In the genomic region with DNA sequence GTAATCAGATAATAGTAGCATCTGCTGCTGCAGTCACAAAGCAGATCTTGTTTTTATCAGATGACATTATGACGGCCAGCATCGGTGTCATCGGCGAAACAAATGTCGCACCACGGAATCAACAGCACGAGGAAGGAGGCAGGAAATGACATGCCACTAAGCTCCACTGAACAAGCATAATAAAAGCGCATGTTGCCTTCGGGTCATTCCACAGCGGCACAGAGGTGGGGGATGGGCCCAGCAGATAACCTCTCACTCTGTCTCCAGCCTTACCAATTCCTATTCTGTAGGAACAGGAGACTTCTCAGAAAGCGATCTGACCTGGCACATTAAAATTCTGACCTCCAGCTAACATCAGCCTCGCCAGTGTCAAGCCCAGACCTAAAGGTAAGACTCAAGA, we compare ENCODE assay signal across 13 mouse cellular contexts.
DNase-seq lines count a peak whose midpoint lies in the region; ATAC-seq and TF ChIP-seq lines count a peak whose summit lies in the region.
"Had no signal": no experiment of that assay in that cellular context is flagged by ENCODE, and none has a peak within 500 bp of the region (broad histone marks: within the 10 kb centered on the region; RNA-seq: fewer than 3 reads in every experiment).

No protein-coding gene starts in this region.

- no peaks in the 10 kb centered on the region for H3K27me3 ChIP-seq in lung, embryonic 14.5 days (ENCODE audit: insufficient read depth, low read length)
- H3K27me3 ChIP-seq in hindbrain, embryonic 15.5 days: no peaks in the 10 kb centered on the region
- H3K27me3 ChIP-seq in heart, embryonic 12.5 days (replicated peaks): no peaks in the 10 kb centered on the region
- H3K27me3 ChIP-seq: heart, embryonic 13.5 days had no signal

- H3K4me3 ChIP-seq in lung, embryonic 14.5 days (ENCODE audit: low read depth, low read length): no peak overlapping the region
- H3K4me3 ChIP-seq in hindbrain, embryonic 15.5 days: no peak overlapping the region
- H3K4me3 ChIP-seq in heart, embryonic 12.5 days: no peak overlapping the region
- H3K4me3 ChIP-seq: heart, embryonic 13.5 days had no signal

- no peak for ATAC-seq in lung, embryonic 14.5 days (ENCODE audit: insufficient read depth)
- 0 out of 2 replicates have a peak, but pooled peaks have one; percentile 56 for ATAC-seq in hindbrain, embryonic 15.5 days (ENCODE audit: low FRiP score, low read depth)
- no peak for ATAC-seq in heart, embryonic 12.5 days (ENCODE audit: insufficient number of reproducible peaks, low FRiP score)
- ATAC-seq: activated CD4-positive, CD25-positive, alpha-beta regulatory T cell, adult 4 months; intestine, postnatal 0 days had no signal

- no peaks in the 10 kb centered on the region for H3K36me3 ChIP-seq in lung, embryonic 14.5 days (ENCODE audit: insufficient read depth)
- no peaks in the 10 kb centered on the region for H3K36me3 ChIP-seq in hindbrain, embryonic 15.5 days
- no peaks in the 10 kb centered on the region for H3K36me3 ChIP-seq in heart, embryonic 12.5 days
- H3K36me3 ChIP-seq: heart, embryonic 13.5 days had no signal

- no peak overlapping the region for H3K4me2 ChIP-seq in lung, embryonic 14.5 days
- 0 out of 2 replicates have a peak overlapping the region, but pooled peaks have one; percentile 19 for H3K4me2 ChIP-seq in hindbrain, embryonic 15.5 days
- H3K4me2 ChIP-seq in heart, embryonic 12.5 days: no peak overlapping the region
- H3K4me2 ChIP-seq: heart, embryonic 13.5 days had no signal

- 78% methylated on average over 12 of the region's 12 CpGs for WGBS in lung, embryonic 14.5 days
- 65% methylated on average over 12 of the region's 12 CpGs for WGBS in hindbrain, embryonic 15.5 days
- 79% methylated on average over 12 of the region's 12 CpGs for WGBS in heart, embryonic 12.5 days

- H3K27ac ChIP-seq in lung, embryonic 14.5 days (ENCODE audit: low read depth): no peak overlapping the region
- no peak overlapping the region for H3K27ac ChIP-seq in hindbrain, embryonic 15.5 days (replicated peaks)
- no peak overlapping the region for H3K27ac ChIP-seq in heart, embryonic 12.5 days (ENCODE audit: poor library complexity, severe bottlenecking)
- H3K27ac ChIP-seq: heart, embryonic 13.5 days had no signal

- DNase-seq in cerebellum, adult 9-11 months: peak; percentile 3
- no peak for DNase-seq in cerebellum, adult 8-10 months
- DNase-seq in lung, embryonic 14.5 days: peak; percentile 1
- no peak for DNase-seq in lung, postnatal 14 days
- peak; percentile 11 for DNase-seq in retina, embryonic 14.5 days (ENCODE audit: low spot score)
- DNase-seq in urinary bladder, postnatal 25 days (ENCODE audit: low spot score): no peak
- DNase-seq: lung, adult 18-20 months; thymus, adult 18-20 months had no signal

- TF ChIP-seq CTCF in lung, embryonic 14.5 days (IDR thresholded peaks at IDR 0.05; ENCODE audit: low read depth): no peak

- H3K9me3 ChIP-seq in lung, embryonic 14.5 days (ENCODE audit: low read depth, low read length): no peaks in the 10 kb centered on the region
- H3K9me3 ChIP-seq in hindbrain, embryonic 15.5 days: no peaks in the 10 kb centered on the region
- peaks cover 4% of the 10 kb centered on the region; the same call in 1 of the 2 replicates for H3K9me3 ChIP-seq in heart, embryonic 12.5 days (replicated peaks)
- H3K9me3 ChIP-seq: heart, embryonic 13.5 days had no signal

- H3K4me1 ChIP-seq in lung, embryonic 14.5 days (ENCODE audit: insufficient read depth): no peaks in the 10 kb centered on the region
- H3K4me1 ChIP-seq in hindbrain, embryonic 15.5 days (replicated peaks): no peaks in the 10 kb centered on the region
- no peaks in the 10 kb centered on the region for H3K4me1 ChIP-seq in heart, embryonic 12.5 days (replicated peaks)
- H3K4me1 ChIP-seq: heart, embryonic 13.5 days had no signal

- no peak overlapping the region for H3K9ac ChIP-seq in lung, embryonic 14.5 days
- H3K9ac ChIP-seq in hindbrain, embryonic 15.5 days: no peak overlapping the region
- no peak overlapping the region for H3K9ac ChIP-seq in heart, embryonic 12.5 days
- H3K9ac ChIP-seq: heart, embryonic 13.5 days had no signal

Comparison
In these comparisons a context has a peak if more than half of its experiments do, and no peak if none do; other contexts are left out.
1. DNase-seq: peak in cerebellum, adult 9-11 months (single experiment), lung, embryonic 14.5 days (single experiment) and retina, embryonic 14.5 days (single experiment); none in cerebellum, adult 8-10 months (single experiment), lung, postnatal 14 days (single experiment) and urinary bladder, postnatal 25 days (single experiment).